Mouse (Mus musculus): ENCODE measurements around the gene Unc80.

DNA sequence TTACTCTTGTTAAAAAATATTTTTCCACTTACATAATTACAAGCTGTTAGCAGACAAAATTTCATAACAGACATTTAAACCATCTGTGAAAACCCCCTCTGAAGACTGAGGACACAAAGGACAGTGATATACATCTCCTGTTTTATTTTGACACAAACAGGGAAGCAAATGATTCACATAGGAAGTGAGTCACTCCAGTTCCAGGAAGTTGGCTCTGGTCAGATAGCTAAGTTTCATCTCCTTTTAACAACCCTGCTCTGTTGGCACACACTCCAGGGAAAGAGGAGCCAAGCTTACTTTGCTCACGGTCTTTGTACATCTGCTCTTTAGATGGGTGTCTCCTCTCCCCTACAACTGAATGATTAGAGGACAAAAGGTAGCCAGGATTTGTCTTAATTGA, 181.8 kb downstream of the Unc80 start:
- TF ChIP-seq CTCF (IDR thresholded peaks at IDR 0.05; ENCODE audit: control insufficient read depth, insufficient read depth, insufficient replicate concordance, low read depth, low read length) (no peak), POLR2A (IDR thresholded peaks at IDR 0.05; ENCODE audit: control insufficient read depth, low read depth, low read length) (no peak)

All from testis, adult 2 months (tissue).